Mouse (Mus musculus) heart, adult 11 months (tissue): ENCODE measurements around the gene Vmn1r113.
"Not testable (repeated sequence)": the region's sequence is repeated elsewhere in the genome, so short reads cannot be mapped to it uniquely, and the experiment has no call there.

Experiments used
- DNase-seq: peaks from one replicate; pipeline ENCODE4 v3.0.0; 2022

The Vmn1r113 gene

DNA sequence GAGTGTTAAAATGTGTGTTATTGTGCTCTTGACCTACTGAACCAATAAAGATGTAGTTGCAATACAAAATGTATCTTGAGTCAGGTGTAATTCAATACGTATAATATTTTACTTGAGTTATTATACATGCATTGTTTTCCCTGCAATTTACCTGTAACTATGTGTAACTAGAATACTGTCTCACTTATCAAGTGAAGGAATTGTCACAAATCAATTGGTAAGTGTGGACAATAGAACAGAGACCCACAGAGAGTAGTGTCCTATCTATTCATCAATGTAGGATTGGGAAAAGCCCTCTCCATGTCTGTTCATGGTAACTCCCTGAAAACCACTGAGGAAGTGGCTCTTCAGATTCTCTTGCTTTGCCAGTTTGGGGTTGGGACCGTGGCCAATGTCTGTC is at the start of gene Vmn1r113:
TSS of gene Vmn1r113 (plus strand) at position 301 of the 400 bp plus-strand sequence.
- not testable (repeated sequence) for DNase-seq

DNA sequence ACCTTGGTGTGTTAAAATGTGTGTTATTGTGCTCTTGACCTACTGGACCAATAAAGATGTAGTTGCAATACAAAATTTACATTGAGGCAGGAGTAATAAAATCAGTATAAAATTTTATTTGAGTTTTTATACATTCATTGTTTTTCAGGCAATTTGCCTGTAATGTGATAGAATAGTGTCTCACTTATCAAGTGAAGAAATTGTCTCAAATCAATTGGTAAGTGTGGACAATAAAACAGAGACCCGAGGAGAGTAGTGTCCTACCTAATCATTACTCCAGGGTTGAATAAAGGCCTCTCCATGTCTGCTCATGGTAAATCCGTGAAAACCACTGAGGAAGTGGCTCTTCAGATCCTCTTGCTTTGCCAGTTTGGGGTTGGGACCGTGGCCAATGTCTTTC is 16.2 kb upstream of the Vmn1r113 start, which contains the start of gene Vmn1r112:
TSS of gene Vmn1r112 (plus strand) at position 301 of the 400 bp plus-strand sequence.
- not testable (repeated sequence) for DNase-seq

DNA sequence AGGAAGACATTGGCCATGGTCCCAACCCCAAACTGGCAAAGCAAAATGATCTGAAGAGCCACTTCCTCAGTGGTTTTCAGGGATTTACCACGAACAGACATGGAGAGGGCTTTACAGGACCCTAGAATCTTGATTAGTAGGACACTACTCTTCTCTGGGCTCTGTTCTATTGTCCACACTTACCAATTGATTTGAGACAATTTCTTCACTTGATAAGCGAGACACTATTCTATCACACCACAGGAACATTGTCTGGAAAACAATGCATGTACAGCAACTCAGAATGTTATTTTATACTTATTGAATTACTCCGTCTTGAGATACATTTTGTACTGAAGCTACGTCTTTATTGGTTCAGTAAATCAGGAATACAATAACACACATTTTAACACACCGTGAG is 25.0 kb downstream of the Vmn1r113 start, which contains the start of gene Vmn1r114:
TSS of gene Vmn1r114 (minus strand) at position 101 of the 400 bp plus-strand sequence.
- DNase-seq: not testable (repeated sequence)
